Mouse (Mus musculus) Patski (cell line): Measurements from ENCODE around the gene Nisch. TPM values are rescaled to one million over a fixed set of nuclear protein-coding genes. Genes with fewer than 3 reads are reported as not detected.
A peak's percentile ranks its signal among the peaks of the same experiment; 100 is the strongest.

Experiments used
- ATAC-seq: fragments of 100-300 bp; one replicate; pipeline ENCODE4 v1.8.0; 2021
- CTCF ChIA-PET: fragments of 350-600 bp; sonication (Branson Sonifier 250); formaldehyde crosslinking; loops from one replicate; lab custom pipeline; 2022; ENCODE audit warnings: inconsistent platforms; lab: Charles Lee
- POLR2A ChIA-PET: fragments of 350-600 bp; sonication (Branson Sonifier 250); formaldehyde crosslinking; loops from one replicate; lab custom pipeline; 2022; ENCODE audit warnings: antibody characterized with exemption, inconsistent platforms; lab: Charles Lee
- DNase-seq: peaks from one replicate; pipeline ENCODE4 v3.0.0-alpha.2; 2011; ENCODE audit warnings: low read depth, low spot score
- H3K27me3 ChIP-seq: fragments of 371-371 bp; one replicate; pipeline ENCODE4 v1.5.1; 2021
- CTCF ChIP-seq: fragments of 100-300 bp; IDR thresholded peaks from one replicate; pipeline ENCODE4 v1.5.1; 2021
- in situ Hi-C: fragments of 300-500 bp; cut with MboI; formaldehyde crosslinking; loops from 3 replicates; pipeline ENCODE4 v1.11.1; 2018; ENCODE audit warnings: low pct_unique_long_range_greater_than_20kb, mixed read lengths
- polyA plus RNA-seq: library from polyadenylated mRNA; unstranded; gene quantifications from one replicate; pipeline ENCODE4 v1.2.3, GENCODE M21; 2021

The Nisch gene
- polyA plus RNA-seq, 1 experiment from 2014 or later: 564 TPM

GRCm38 (mm10) chr14:31206472-31206981 is 10.2 kb downstream of the Nisch start:
- no peak for TF ChIP-seq CTCF
- ATAC-seq (peak; percentile 66), DNase-seq (no peak)
- ChIA-PET CTCF (no interaction called here), POLR2A (interaction anchor here (0.6 to 2.6 kb wide), 4 partner anchors 13 to 129 kb away, joined by 4 to 7 read pairs (median 6); no protein-coding TSS in a partner anchor)
- in situ Hi-C loops: no loop called here
- H3K27me3 ChIP-seq: no peaks in the 10 kb centered on the region

GRCm38 (mm10) chr14:31205562-31206467 is 10.9 kb downstream of the Nisch start:
- CTCF ChIA-PET: interaction anchor here (1.0 to 1.2 kb wide), 3 partner anchors 9 to 40 kb away, joined by 3 to 7 read pairs (median 3); no protein-coding TSS in a partner anchor
- DNase-seq: no peak
- POLR2A ChIA-PET: interaction anchor here (1.0 to 2.6 kb wide), 4 partner anchors 11 to 40 kb away, joined by 3 to 6 read pairs (median 5); no protein-coding TSS in a partner anchor

GRCm38 (mm10) chr14:31205244-31205561 is 11.5 kb downstream of the Nisch start:
- CTCF ChIA-PET: interaction anchor here (1.0 to 1.2 kb wide), 4 partner anchors 9 to 39 kb away, joined by 3 to 7 read pairs (median 3); no protein-coding TSS in a partner anchor
- H3K27me3 ChIP-seq: no peaks in the 10 kb centered on the region
- ATAC-seq (peak; percentile 6), DNase-seq (no peak)
- in situ Hi-C loops: no loop called here
- TF ChIP-seq CTCF: no peak
- POLR2A ChIA-PET: interaction anchor here (1.4 to 2.6 kb wide), 2 partner anchors 10 to 12 kb away, joined by 3 to 6 read pairs; no protein-coding TSS in a partner anchor

More at GRCm38 (mm10) chr14:31205562-31206467, 10.9 kb downstream of the Nisch start:
- peak; percentile 15 for ATAC-seq
- no peak for TF ChIP-seq CTCF
- in situ Hi-C loops: no loop called here
- H3K27me3 ChIP-seq: no peaks in the 10 kb centered on the region

GRCm38 (mm10) chr14:31204844-31205243 is 11.9 kb downstream of the Nisch start:
- in situ Hi-C loops: no loop called here
- ChIA-PET CTCF (interaction anchor here (1.0 to 1.2 kb wide), 4 partner anchors 8 to 39 kb away, joined by 3 to 7 read pairs (median 3); no protein-coding TSS in a partner anchor), POLR2A (interaction anchor here (1.4 kb wide), 1 partner anchor 10 kb away, joined by 3 read pairs; no protein-coding TSS in a partner anchor)
- ATAC-seq (no peak), DNase-seq (no peak)
- H3K27me3 ChIP-seq: no peaks in the 10 kb centered on the region
- TF ChIP-seq CTCF: no peak

- ChIA-PET CTCF (interaction anchor here (1.8 kb wide), 1 partner anchor 30 kb away, joined by 4 read pairs; no protein-coding TSS in a partner anchor), POLR2A (no interaction called here)
- DNase-seq (no peak), ATAC-seq (no peak)
- TF ChIP-seq CTCF: no peak
- in situ Hi-C loops: no loop called here
- no peaks in the 10 kb centered on the region for H3K27me3 ChIP-seq
Measured at GRCm38 (mm10) chr14:31200038-31200437, 16.7 kb downstream of the Nisch start.

- ATAC-seq: no peak
- no peak for DNase-seq
- H3K27me3 ChIP-seq: no peaks in the 10 kb centered on the region
- TF ChIP-seq CTCF: no peak
- CTCF ChIA-PET: interaction anchor here (0.6 to 1.8 kb wide), 2 partner anchors 29 to 198 kb away, joined by 3 to 4 read pairs; no protein-coding TSS in a partner anchor
- POLR2A ChIA-PET: no interaction called here
- in situ Hi-C loops: no loop called here
Measured at GRCm38 (mm10) chr14:31199599-31199998, 17.1 kb downstream of the Nisch start.

- DNase-seq (no peak), ATAC-seq (peak; percentile 67)
- CTCF ChIA-PET: interaction anchor here (0.9 to 2.0 kb wide), 4 partner anchors 8 to 32 kb away, joined by 3 to 7 read pairs (median 4); partner anchors contain the start of gene Tnnc1
- in situ Hi-C loops: no loop called here
- no peaks in the 10 kb centered on the region for H3K27me3 ChIP-seq
- POLR2A ChIA-PET: interaction anchor here (0.6 to 1.6 kb wide), 3 partner anchors 23 to 65 kb away, joined by 3 to 5 read pairs (median 3); no protein-coding TSS in a partner anchor
- TF ChIP-seq CTCF: no peak
Measured at GRCm38 (mm10) chr14:31197547-31198516, 18.9 kb downstream of the Nisch start.

- in situ Hi-C loops: no loop called here
- no peaks in the 10 kb centered on the region for H3K27me3 ChIP-seq
- ChIA-PET POLR2A (interaction anchor here (1.6 kb wide), 1 partner anchor 63 kb away, joined by 5 read pairs; no protein-coding TSS in a partner anchor), CTCF (interaction anchor here (0.7 to 2.0 kb wide), 4 partner anchors 9 to 64 kb away, joined by 3 to 7 read pairs (median 6); no protein-coding TSS in a partner anchor)
- ATAC-seq (no peak), DNase-seq (no peak)
- TF ChIP-seq CTCF: peak; percentile 83
Measured at GRCm38 (mm10) chr14:31195968-31196367, 20.8 kb downstream of the Nisch start.

GRCm38 (mm10) chr14:31195521-31195920 is 21.2 kb downstream of the Nisch start:
- DNase-seq: no peak
- no peaks in the 10 kb centered on the region for H3K27me3 ChIP-seq
- ChIA-PET CTCF (interaction anchor here (1.5 to 2.0 kb wide), 2 partner anchors 11 to 30 kb away, joined by 6 to 7 read pairs; no protein-coding TSS in a partner anchor), POLR2A (interaction anchor here (1.2 kb wide), 1 partner anchor 9 kb away, joined by 3 read pairs; no protein-coding TSS in a partner anchor)
- no peak for ATAC-seq
- in situ Hi-C loops: no loop called here
- TF ChIP-seq CTCF: no peak
